Mouse (Mus musculus): ENCODE measurements around the gene Tspear. TPM values are rescaled to one million over a fixed set of nuclear protein-coding genes. Genes with fewer than 3 reads are reported as not detected.

Tspear gene
- polyA plus RNA-seq, 1 experiment from 2014 or later, result 0.74 TPM

DNA sequence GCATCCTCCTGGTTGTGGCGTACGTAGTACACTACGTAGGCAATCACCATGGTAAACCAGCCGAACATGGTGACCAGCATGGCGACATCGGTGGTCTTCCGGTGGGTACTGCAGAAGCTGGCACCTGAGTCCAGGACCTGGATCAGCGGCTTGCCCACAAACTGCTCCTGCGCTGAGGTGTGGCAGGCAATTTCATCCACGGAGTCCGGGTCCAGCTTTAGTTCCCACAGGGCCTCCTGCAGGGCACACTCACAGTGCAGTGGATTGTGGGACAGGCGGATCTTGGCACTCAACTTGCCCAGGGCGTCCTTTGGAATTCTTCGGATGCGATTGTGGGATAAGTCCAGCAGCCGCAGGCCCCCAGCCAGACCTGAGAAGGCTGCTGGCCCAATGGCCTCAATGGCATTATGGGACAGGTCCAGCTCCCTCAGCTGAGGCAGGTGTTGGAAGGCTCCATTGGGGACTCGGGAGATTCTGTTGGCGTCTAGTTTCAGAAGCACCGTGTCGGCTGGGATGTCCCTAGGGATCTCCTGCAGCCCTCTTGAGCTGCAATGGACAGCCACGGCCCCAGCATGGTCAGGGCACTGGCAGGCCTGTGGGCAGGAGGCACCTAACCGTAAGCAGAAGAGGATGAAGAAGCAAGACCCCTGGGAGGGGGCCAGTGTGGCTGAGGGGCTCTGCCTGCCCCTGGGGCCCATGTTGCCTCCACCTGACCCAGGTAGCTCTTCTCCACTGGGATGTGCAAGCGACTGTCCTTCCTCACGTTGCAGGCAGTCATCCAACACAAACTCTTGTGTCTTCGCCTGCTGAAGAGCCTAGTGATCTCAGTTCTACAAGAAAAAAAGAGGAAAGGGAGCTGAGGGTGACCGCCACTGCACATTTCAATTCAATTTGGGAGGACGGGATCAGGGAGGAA, 214.8 kb downstream of the Tspear start:
- H3K9ac ChIP-seq, result peak overlapping the region; percentile 75; the same call in 1 of the 2 replicates
- peaks cover 12% of the 10 kb centered on the region for H3K4me1 ChIP-seq
- 83% methylated on average over 27 of the region's 27 CpGs for WGBS
- H3K27ac ChIP-seq, result no peak overlapping the region
- H3K36me3 ChIP-seq, result no peaks in the 10 kb centered on the region
- no peak for ATAC-seq (ENCODE audit: low FRiP score, low read depth)
- H3K27me3 ChIP-seq, result peaks cover 18% of the 10 kb centered on the region
- peak overlapping the region; percentile 83 for H3K4me2 ChIP-seq (replicated peaks)
- H3K4me3 ChIP-seq, result peak overlapping the region; percentile 62
- H3K9me3 ChIP-seq, result no peaks in the 10 kb centered on the region

- WGBS, result 2% methylated on average over 14 of the region's 14 CpGs
- Histone ChIP-seq H3K4me2 (replicated peaks) (peak overlapping the region; percentile 83), H3K4me1 (peaks cover 12% of the 10 kb centered on the region), H3K4me3 (peak overlapping the region; percentile 62), H3K9me3 (no peaks in the 10 kb centered on the region), H3K36me3 (no peaks in the 10 kb centered on the region), H3K27ac (no peak overlapping the region), H3K27me3 (peaks cover 18% of the 10 kb centered on the region), H3K9ac (peak overlapping the region; percentile 75)
- peak; percentile 21; the same call in 1 of the 2 replicates for ATAC-seq (ENCODE audit: low FRiP score, low read depth)
Observed at GRCm38 (mm10) chr10:77901871-77902210, 215.5 kb downstream of the Tspear start.

GRCm38 (mm10) chr10:77902211-77902893, 216.0 kb downstream of the Tspear start, which contains the start of gene Lrrc3:
Gene Lrrc3, minus strand, starts transcription at chr10:77902536.
- Histone ChIP-seq H3K4me3 (peak within 1 kb of the TSS; percentile 62), H3K4me1 (peaks cover 12% of the 10 kb centered on the region), H3K36me3 (no peaks in the 10 kb centered on the region), H3K9me3 (no peaks in the 10 kb centered on the region; the same call in 1 of the 2 replicates), H3K27ac (no peak within 1 kb of the TSS), H3K27me3 (peaks cover 18% of the 10 kb centered on the region), H3K4me2 (replicated peaks) (peak within 1 kb of the TSS; percentile 83), H3K9ac (peak within 1 kb of the TSS; percentile 75)
- WGBS, result under 1% methylated on average over 45 of the region's 46 CpGs
- ATAC-seq (ENCODE audit: low FRiP score, low read depth), result peak; percentile 79

DNA sequence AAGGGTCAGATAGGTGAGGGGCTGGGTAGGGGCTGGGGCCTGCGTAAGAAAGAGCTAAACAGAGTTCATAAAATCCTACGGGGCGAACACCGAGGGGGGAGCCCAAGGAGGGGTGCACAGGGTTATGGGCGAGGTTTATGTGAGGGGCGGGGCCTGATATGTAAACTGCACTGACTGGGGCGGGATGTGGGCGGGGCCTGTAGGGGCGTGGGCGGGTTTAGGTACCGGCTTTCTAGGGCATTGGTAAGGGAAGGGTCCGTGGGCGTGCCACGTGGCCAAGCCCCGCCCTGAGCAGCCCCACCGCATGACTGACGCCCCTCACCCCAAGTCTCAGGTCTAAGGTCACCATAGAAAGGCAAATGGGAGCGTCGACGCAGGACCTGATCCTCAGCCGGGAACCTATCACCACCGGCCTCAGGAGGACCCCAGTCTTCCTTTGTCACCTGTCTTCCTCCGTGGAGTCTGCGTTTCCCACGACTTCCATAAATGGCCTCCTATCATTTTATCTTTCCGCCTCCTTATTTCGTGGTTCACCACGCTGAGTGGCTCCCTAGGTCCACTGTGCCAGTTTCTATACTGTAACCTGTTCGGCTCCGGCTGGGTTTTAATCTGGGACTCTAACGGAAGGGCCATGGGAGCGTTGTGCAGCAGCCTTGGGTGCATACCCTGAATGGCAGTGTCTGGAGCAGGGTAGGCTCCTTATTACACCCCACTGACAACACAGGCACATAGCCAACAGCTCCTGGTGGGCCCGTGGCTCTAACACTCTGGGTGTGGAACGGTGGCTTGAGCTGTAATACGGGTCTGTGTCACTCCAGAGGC, 216.7 kb downstream of the Tspear start:
- Histone ChIP-seq H3K4me3 (peak overlapping the region; percentile 62), H3K9ac (no peak overlapping the region), H3K27me3 (peaks cover 18% of the 10 kb centered on the region), H3K4me1 (peaks cover 12% of the 10 kb centered on the region), H3K36me3 (no peaks in the 10 kb centered on the region), H3K9me3 (peaks cover 3% of the 10 kb centered on the region; the same call in 1 of the 2 replicates), H3K4me2 (replicated peaks) (peak overlapping the region; percentile 83), H3K27ac (no peak overlapping the region)
- peak; percentile 68 for ATAC-seq (ENCODE audit: low FRiP score, low read depth)
- 9% methylated on average over 35 of the region's 35 CpGs for WGBS

- H3K36me3 ChIP-seq, result no peaks in the 10 kb centered on the region
- no peaks in the 10 kb centered on the region for H3K4me1 ChIP-seq
- no peak overlapping the region for H3K4me2 ChIP-seq (replicated peaks)
- 53% methylated on average over 7 of the region's 7 CpGs for WGBS
- no peak overlapping the region for H3K27ac ChIP-seq
- H3K9me3 ChIP-seq, result peaks cover 7% of the 10 kb centered on the region; the same call in 1 of the 2 replicates
- no peak for ATAC-seq (ENCODE audit: low FRiP score, low read depth)
- no peak overlapping the region for H3K9ac ChIP-seq
- H3K27me3 ChIP-seq, result no peaks in the 10 kb centered on the region
- no peak overlapping the region for H3K4me3 ChIP-seq
Observed at GRCm38 (mm10) chr10:77912605-77913004, 226.2 kb downstream of the Tspear start.

GRCm38 (mm10) chr10:77913292-77913691, 226.9 kb downstream of the Tspear start:
- no peak for ATAC-seq (ENCODE audit: low FRiP score, low read depth)
- Histone ChIP-seq H3K9me3 (0 out of 2 replicates have a peak, but pooled peaks cover 2% of the 10 kb centered on the region), H3K9ac (no peak overlapping the region), H3K36me3 (no peaks in the 10 kb centered on the region), H3K27me3 (no peaks in the 10 kb centered on the region), H3K4me1 (no peaks in the 10 kb centered on the region), H3K27ac (no peak overlapping the region), H3K4me2 (replicated peaks) (no peak overlapping the region), H3K4me3 (no peak overlapping the region)
- 64% methylated on average over 4 of the region's 4 CpGs for whole genome bisulfite sequencing

- Histone ChIP-seq H3K27ac (no peak overlapping the region), H3K4me3 (no peak overlapping the region), H3K4me2 (replicated peaks) (no peak overlapping the region), H3K27me3 (0 out of 2 replicates have a peak, but pooled peaks cover 6% of the 10 kb centered on the region), H3K9me3 (no peaks in the 10 kb centered on the region), H3K4me1 (no peaks in the 10 kb centered on the region), H3K36me3 (no peaks in the 10 kb centered on the region), H3K9ac (no peak overlapping the region)
- ATAC-seq (ENCODE audit: low FRiP score, low read depth), result no peak
- 60% methylated on average over 8 of the region's 8 CpGs for WGBS
Observed at GRCm38 (mm10) chr10:77916636-77917335, 230.4 kb downstream of the Tspear start.

GRCm38 (mm10) chr10:77921009-77921408, 234.6 kb downstream of the Tspear start:
- H3K36me3 ChIP-seq, result no peaks in the 10 kb centered on the region
- no peak for ATAC-seq (ENCODE audit: low FRiP score, low read depth)
- H3K9me3 ChIP-seq, result no peaks in the 10 kb centered on the region

DNA sequence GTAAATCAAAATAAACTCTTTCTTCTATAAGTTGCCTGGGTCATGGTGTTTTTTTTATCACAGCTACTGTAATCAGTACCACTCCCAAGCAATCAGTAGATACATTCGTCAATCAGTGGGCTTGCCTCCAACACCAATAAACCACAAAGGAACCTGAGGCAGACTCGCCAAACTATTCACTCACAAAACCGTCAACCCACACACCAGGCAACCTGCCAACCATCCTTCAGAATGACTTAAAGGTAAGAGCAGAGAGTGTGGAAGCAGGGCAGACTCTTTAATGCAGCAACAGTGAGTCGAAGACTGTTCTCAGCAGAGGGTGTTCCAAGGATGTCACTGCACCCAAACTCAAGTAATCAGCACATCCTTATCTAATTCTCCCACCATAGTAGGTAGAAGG, 236.3 kb downstream of the Tspear start:
- ATAC-seq (ENCODE audit: low FRiP score, low read depth), result no peak

More at GRCm38 (mm10) chr10:77921009-77921408, 234.6 kb downstream of the Tspear start:
- Histone ChIP-seq H3K27ac (no peak overlapping the region), H3K9ac (no peak overlapping the region), H3K4me2 (replicated peaks) (no peak overlapping the region), H3K27me3 (0 out of 2 replicates have a peak, but pooled peaks cover 6% of the 10 kb centered on the region), H3K4me1 (no peaks in the 10 kb centered on the region), H3K4me3 (no peak overlapping the region)
- 70% methylated on average over 5 of the region's 5 CpGs for whole genome bisulfite sequencing

GRCm38 (mm10) chr10:77926140-77926539, 239.8 kb downstream of the Tspear start:
- Histone ChIP-seq H3K27me3 (no peaks in the 10 kb centered on the region), H3K4me2 (replicated peaks) (no peak overlapping the region), H3K9me3 (no peaks in the 10 kb centered on the region), H3K9ac (no peak overlapping the region), H3K27ac (no peak overlapping the region), H3K4me1 (no peaks in the 10 kb centered on the region), H3K36me3 (no peaks in the 10 kb centered on the region), H3K4me3 (no peak overlapping the region)
- 45% methylated on average over 7 of the region's 7 CpGs for WGBS
- ATAC-seq (ENCODE audit: low FRiP score, low read depth), result no peak

More for the DNA sequence above, 236.3 kb downstream of the Tspear start:
- Histone ChIP-seq H3K27me3 (0 out of 2 replicates have a peak, but pooled peaks cover 6% of the 10 kb centered on the region), H3K4me1 (no peaks in the 10 kb centered on the region), H3K27ac (no peak overlapping the region), H3K4me3 (no peak overlapping the region), H3K9me3 (no peaks in the 10 kb centered on the region), H3K4me2 (replicated peaks) (no peak overlapping the region), H3K36me3 (no peaks in the 10 kb centered on the region), H3K9ac (no peak overlapping the region)
- whole genome bisulfite sequencing, result 45% methylated on average over 4 of the region's 4 CpGs

DNA sequence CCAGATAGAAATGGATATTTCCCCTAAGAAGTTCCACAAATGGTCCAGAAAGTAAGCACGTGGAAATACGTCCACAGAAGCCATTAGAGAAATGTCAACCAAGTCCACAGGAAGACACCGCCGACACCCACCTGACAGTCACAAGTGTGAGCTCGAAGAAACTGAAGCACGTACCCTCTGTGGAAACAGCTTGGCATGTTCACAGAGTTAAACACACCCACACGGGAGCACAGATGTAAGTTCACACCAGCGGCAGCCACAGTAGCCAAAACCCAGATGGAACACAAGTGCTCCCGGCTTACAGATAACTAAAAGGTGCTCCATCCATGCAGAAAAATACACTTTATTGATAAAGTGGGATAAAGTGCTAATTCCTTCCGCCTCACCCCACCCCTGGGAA, 241.0 kb downstream of the Tspear start:
- WGBS, result 87% methylated on average over 10 of the region's 10 CpGs
- no peak overlapping the region for H3K27ac ChIP-seq
- H3K36me3 ChIP-seq, result no peaks in the 10 kb centered on the region
- H3K4me3 ChIP-seq, result no peak overlapping the region
- no peaks in the 10 kb centered on the region for H3K27me3 ChIP-seq
- ATAC-seq (ENCODE audit: low FRiP score, low read depth), result no peak
- H3K4me1 ChIP-seq, result no peaks in the 10 kb centered on the region
- H3K4me2 ChIP-seq (replicated peaks), result no peak overlapping the region
- H3K9ac ChIP-seq, result no peak overlapping the region
- no peaks in the 10 kb centered on the region for H3K9me3 ChIP-seq

Measured in limb, embryonic 13.5 days (tissue).